Mouse (Mus musculus) common myeloid progenitor, adult 5-6 weeks (primary cell): ENCODE measurements around the gene Rassf3. TPM values are rescaled to one million over a fixed set of nuclear protein-coding genes. Genes with fewer than 3 reads are reported as not detected.

Source experiments
- ATAC-seq: replicated peaks from 2 replicates; pipeline ENCODE4 v1.8.0; 2016; ENCODE audit warnings: low read depth, mild to moderate bottlenecking, moderate TSS enrichment, inconsistent platforms; ENCODE audit not compliant: poor library complexity, severe bottlenecking
- total RNA-seq: library from RNA; stranded (forward); fragments of 200-1000, 187-1606 nt; gene quantifications from 2 replicates; pipeline ENCODE4 v1.2.3, GENCODE M21; 2017

The Rassf3 gene
- total RNA-seq, 1 experiment from 2014 or later = 20.8 TPM

DNA sequence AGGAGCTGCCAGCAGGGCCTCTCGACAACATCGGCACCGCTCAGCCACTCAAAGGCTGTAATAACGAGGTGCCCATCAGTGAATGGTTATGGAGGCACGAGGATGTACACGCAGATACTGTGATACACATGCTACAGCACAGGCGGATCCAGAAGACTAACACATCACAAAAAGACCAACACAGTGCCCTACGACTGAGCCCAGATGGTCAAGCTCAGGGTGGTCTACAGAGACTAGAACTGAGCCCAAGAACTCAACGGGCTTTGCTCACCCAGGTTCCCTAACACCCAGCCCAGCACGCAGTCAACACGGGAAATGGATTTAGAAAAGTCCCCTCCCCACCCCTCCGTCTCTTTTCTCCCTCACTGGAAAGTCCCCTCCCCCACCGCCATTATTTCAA, 9.1 kb downstream of the Rassf3 start:
- ATAC-seq = no peak

DNA sequence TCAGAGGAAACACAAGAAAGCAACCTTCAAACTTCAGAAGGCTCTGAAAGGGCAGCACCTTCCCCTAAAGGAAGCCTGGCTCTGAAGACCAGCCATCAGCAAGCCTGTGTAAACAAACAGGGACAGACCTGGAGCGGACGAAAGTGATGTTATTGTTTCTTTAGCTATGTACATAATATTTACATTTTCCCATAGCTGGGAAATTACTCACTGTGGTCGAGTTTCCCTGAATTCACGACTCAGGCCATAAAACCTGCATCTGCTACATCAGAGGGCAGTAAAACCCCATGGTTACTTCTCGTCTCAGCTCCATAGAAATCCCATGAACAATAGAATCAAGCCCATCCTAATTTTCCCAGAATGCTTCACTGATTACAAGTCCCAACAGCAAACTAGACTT, 11.1 kb downstream of the Rassf3 start:
- ATAC-seq = no peak

GRCm38 (mm10) chr10:121462162-121462881, 13.8 kb downstream of the Rassf3 start:
- no peak for ATAC-seq

DNA sequence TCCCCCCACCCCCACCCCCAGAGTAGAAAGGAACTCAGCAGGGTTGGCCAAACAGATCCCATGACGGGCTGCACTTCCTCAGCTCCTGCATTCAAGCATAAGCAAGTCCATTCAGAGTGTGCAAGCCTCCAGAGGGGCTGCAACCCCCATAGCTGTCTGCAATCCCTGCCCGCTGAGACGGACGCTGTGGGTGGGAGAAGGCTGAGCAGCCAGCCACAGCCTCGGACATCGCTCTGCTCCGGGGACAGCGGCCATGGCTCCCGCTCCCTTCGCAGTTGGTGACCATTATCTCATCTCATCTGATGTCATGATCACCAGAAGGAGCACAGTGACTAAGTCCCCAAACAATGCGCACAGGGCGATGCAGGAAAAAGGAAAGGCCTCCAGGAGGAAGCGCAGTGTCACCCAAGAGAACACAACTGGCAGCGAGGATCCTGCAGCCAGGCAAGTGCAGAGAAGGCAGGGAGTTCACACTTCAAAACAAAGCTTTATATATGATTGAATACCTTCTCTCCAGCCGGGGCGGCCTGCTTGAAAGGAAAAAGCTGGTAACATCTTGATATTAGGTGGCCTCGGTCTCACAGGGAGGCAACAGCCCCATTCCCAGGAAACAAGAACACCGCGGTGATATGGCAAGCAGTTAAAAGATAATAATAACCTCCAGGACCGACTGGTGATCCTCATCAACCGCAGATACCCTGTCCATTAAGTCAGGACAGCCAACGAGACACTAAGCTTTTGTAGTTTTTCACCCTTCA, 14.6 kb downstream of the Rassf3 start:
- peak; percentile 30; the same call in 1 of the 2 replicates for ATAC-seq

DNA sequence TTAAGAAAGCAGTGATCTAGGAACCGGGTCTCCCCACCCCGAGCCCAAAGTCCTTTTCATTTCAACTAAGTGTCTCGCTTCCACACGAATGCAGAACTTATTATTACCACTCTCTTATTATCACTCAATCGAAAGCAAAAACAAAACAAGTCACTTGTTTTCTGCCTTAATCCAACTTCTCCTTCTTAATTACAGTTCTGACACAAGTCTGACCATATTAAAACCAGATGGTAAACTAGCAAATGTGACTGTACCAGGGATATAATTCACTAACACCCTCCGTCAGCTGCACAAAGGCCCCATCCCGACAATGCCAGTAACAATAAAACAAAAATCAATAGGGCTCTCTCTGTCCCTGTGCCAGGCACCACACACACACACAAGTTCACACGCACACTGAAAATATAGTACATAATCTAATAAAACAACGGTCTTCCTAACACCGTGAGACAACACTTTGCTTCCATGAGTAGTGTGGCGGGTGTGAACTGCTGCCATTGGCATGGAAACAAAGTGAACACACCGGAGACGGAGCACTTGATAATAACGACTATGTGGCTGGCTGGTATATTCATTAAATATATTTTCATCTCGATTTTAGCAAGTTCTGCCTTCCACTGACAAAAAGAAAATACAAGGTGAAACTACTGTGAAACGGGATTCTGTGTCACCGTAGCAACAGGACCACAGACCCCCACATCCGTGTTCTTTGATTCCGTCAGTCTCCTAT, 16.9 kb downstream of the Rassf3 start:
- ATAC-seq = no peak

- no peak for ATAC-seq
These were observed 17.7 kb downstream of the Rassf3 start for GRCm38 (mm10) chr10:121458408-121458807.

- ATAC-seq = no peak
These were observed 18.8 kb downstream of the Rassf3 start for GRCm38 (mm10) chr10:121457381-121457780.

GRCm38 (mm10) chr10:121455517-121455916, 20.6 kb downstream of the Rassf3 start:
- ATAC-seq = no peak

DNA sequence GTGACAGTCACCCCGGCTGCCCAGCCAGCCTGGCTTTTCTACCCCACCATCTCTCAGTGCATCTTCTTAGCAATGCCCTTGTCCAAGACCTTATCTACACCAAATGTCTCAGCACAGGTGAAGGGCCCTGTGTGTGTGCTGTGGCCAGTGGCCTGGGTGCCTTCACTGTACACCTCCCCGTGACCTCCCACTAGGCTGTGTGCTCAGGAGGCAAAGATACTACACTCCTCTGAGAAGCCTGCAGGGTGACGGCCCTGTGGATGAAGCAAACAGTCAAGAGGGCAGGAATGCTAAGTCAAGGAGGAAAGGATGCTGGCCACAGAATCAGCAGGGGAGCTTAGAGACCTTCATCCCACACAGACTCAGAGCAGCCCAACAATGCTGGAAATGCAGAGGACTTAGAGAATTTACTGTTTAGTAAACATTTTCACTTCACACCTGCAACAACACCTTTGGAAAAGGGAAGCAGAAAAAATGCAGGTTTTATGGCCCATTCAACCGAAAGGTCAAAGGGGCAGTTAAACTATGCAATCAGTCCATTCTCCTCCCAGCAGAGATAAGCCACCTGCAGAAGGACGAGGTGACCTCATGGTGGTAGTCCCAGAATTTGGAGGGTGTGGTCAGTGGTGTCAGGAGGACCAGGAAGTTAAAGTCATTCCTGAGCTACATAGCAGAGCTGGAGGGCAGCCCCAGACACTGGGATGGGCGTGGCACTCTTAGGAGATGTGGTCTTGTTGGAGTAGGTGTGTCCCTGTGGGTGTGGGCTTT, 21.3 kb downstream of the Rassf3 start:
- no peak for ATAC-seq

DNA sequence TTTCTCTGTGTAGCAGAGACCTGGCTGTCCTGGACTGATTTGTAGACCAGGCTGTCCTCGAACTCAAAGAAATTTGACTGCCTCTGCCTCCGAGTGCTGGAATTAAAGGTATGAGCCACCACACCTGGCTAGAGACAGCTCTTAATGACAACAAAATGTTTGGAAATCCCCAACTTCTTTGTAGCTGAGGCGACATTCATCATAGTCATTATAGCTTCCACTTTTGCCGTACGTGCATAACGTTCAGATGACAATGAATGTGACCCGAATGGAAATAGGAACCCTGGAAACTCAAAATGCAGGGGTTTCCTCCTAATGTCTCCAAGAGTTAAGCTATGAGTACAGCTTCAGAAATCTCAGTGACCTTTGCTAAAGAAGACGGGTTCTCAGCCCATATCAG, 22.1 kb downstream of the Rassf3 start:
- no peak for ATAC-seq

DNA sequence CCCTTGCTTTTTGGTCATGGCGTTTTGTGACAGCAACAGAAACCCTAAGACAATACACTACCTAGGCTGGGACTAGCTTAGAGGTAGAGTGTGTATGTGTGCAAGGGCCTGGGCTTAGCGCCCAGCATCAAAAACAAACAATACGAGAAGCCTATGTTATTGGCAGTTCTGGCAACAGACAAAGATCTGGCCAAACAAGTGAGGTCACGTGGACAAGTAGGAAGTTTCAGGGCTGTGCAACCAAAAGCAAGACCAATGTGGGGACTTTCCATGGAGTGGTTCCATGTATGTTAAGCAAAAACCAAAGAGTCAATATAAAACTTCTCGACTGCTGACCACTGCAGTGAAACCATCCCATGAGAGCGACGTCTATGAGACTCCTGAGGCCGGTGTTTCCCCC, 30.3 kb downstream of the Rassf3 start:
- ATAC-seq = no peak

- no peak for ATAC-seq
These were observed 31.9 kb downstream of the Rassf3 start for GRCm38 (mm10) chr10:121444198-121444597.

GRCm38 (mm10) chr10:121443791-121444190, 32.4 kb downstream of the Rassf3 start:
- no peak for ATAC-seq

- no peak for ATAC-seq
These were observed 36.8 kb downstream of the Rassf3 start for GRCm38 (mm10) chr10:121439310-121439731.

DNA sequence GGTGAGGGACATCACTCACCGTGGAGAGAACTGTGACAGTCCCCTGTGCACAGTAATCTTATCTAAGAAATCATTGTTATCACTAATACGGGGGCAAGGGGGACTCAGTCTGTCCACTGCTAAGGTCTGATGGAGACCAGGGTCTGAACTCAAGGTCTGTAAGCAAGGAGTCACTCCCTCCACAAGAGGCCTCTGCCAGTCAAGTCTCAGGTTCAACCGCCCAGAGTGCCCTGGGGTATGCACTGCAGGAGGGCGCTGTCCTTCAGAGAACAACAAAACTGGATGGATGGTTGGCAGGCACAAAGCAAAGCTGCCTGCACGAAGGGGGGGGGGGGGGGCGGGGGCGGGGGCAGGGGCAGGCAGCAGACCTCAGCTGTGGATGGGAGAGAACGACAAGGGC, 38.0 kb downstream of the Rassf3 start:
- no peak for ATAC-seq

DNA sequence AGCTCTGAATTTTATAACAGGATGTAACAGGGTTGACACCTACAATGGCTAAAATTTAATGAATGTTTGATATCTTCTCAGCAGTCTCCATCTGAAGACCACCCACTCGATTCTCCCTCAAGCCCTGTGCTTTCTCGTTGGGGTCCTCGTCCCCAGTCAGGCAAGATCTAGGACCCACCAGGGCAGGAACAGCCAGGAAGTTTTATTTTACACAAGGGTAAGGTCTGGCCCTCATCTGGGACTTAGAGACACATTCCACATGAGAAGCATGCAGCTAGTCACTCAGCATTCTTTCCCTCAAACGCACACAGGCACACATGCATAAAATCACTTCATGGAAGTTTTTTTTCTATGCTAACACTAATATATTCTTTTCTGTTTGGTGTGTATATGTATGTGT, 39.5 kb downstream of the Rassf3 start:
- no peak for ATAC-seq

GRCm38 (mm10) chr10:121436258-121436645, 39.9 kb downstream of the Rassf3 start:
- no peak for ATAC-seq

DNA sequence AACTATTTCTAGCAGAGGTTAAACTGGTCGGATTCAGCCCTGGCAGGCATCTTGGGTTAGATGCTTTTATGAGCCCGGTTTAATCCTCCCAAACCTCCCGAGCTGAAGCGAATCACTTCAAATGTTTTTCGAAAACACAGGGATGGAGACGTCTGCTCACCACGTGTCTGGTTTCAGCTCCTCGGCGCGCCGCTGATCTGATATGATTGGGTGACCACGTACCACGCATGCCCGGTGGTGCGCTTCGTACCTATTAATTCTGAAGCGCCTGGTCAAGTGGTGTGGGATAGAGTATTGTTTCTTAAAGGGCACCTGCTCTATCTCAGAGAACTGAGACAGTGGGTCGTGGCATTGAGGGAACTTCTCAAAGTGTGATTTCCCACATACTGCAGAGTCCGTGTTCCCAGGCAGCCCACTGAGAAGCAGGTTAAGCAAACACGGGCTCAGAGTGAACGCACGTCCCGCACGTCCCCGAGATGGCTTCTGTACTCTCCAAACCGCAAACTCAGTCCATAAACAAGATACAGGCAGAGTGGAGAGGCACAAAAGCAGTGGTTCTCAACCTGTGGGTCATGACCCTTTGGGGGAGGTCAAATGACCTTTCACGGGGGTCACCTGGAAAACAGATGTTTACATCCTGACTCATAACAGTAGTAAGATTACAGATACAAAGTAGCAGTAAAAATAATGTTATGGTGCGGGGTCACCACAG, 40.4 kb downstream of the Rassf3 start:
- no peak for ATAC-seq

GRCm38 (mm10) chr10:121434441-121435103, 41.6 kb downstream of the Rassf3 start:
- ATAC-seq = no peak
